Mouse (Mus musculus): ENCODE data around the gene Gadd45b.

- TF ChIP-seq RAD21 (IDR thresholded peaks at IDR 0.05; ENCODE audit: low read depth, low read length) (no peak; the same call in 1 of the 2 replicates), POLR2A (IDR thresholded peaks at IDR 0.05; ENCODE audit: control insufficient read depth in 1 of 2, insufficient read depth in 1 of 2, low read depth in 1 of 2, low read length in 2 of 2, poor library complexity in 1 of 2) (no peak), SIN3A (IDR thresholded peaks at IDR 0.05; ENCODE audit: low read length) (no peak), RCOR1 (IDR thresholded peaks at IDR 0.05; ENCODE audit: low read depth, low read length) (no peak), GATA1 (IDR thresholded peaks at IDR 0.05; ENCODE audit: low read depth, low read length) (no peak), USF2 (IDR thresholded peaks at IDR 0.05; ENCODE audit: borderline replicate concordance in 1 of 2, insufficient read depth in 1 of 2, low read depth in 1 of 2, low read length in 2 of 2) (no peak), CTCF (IDR thresholded peaks at IDR 0.05 in 2 of 3, conservative IDR thresholded peaks at IDR 0.05 in 1 of 3; ENCODE audit: control insufficient read depth in 1 of 3, insufficient read depth in 1 of 3, low read depth in 2 of 3, low read length in 3 of 3, poor library complexity in 1 of 3, severe bottlenecking in 1 of 3) (peak; percentile 60 to 80 (median 73)), BHLHE40 (IDR thresholded peaks at IDR 0.05; ENCODE audit: borderline replicate concordance, low read depth, low read length) (no peak), MAX (IDR thresholded peaks at IDR 0.05; ENCODE audit: low read length) (no peak)
Measured at GRCm38 (mm10) chr10:80960551-80961508, 31.0 kb downstream of the Gadd45b start.
